Mouse (Mus musculus) bone marrow, adult 2 months (tissue): ENCODE data around the gene Sde2.

ENCODE experiments used
- CTCF ChIP-seq: fragments of 200-500 bp; IDR thresholded peaks from 2 replicates; pipeline ENCODE4 v1.5.1; 2011; ENCODE audit warnings: low read length, control low read depth; ENCODE audit not compliant: control insufficient read depth, insufficient read depth
- POLR2A ChIP-seq: fragments of 200-500 bp; IDR thresholded peaks from 2 replicates; pipeline ENCODE4 v1.6.1; 2011; ENCODE audit warnings: low read depth, mild to moderate bottlenecking, control low read depth, low read length, borderline replicate concordance; ENCODE audit not compliant: control insufficient read depth

DNA sequence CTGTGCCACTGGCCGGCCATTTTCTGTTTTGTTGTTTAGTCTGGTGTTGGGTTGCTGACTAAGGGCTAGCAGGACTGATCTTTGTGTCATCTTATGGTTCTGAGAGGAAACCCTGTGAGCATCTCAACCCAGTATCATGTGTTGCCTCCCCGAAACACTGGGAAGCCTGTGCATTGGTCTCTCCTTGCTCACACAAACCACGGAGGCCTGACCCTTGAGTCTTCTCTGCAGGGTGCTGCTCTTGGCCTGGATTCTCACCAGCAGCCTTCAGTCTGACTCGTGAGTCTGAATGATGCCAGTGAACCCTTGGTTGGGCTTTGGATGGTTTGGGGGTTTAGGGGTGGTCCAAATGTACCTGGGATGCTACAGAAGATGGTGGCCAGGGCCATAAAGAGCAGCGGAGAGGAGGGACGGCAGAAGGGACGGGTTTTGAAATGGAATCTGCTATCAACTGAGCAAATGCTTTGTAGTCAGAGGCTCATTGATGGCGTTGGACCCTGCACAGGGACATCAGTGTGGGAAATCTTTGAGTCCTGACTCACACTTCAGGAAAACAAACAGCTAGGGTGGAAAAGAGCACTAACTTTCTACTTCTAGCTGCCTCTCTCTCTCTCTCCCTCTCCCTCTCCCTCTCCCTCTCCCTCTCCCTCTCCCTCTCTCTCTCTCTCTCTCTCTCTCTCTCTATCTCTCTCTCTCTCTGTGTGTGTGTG, 11.6 kb upstream of the Sde2 start:
- TF ChIP-seq CTCF (no peak), POLR2A (no peak)
